Mouse (Mus musculus): ENCODE results near the gene Pnpla2. TPM values are rescaled to one million over a fixed set of nuclear protein-coding genes. Genes with fewer than 3 reads are reported as not detected.

Pnpla2 gene
- polyA plus RNA-seq, 1 experiment from 2014 or later = 28.3 TPM

DNA sequence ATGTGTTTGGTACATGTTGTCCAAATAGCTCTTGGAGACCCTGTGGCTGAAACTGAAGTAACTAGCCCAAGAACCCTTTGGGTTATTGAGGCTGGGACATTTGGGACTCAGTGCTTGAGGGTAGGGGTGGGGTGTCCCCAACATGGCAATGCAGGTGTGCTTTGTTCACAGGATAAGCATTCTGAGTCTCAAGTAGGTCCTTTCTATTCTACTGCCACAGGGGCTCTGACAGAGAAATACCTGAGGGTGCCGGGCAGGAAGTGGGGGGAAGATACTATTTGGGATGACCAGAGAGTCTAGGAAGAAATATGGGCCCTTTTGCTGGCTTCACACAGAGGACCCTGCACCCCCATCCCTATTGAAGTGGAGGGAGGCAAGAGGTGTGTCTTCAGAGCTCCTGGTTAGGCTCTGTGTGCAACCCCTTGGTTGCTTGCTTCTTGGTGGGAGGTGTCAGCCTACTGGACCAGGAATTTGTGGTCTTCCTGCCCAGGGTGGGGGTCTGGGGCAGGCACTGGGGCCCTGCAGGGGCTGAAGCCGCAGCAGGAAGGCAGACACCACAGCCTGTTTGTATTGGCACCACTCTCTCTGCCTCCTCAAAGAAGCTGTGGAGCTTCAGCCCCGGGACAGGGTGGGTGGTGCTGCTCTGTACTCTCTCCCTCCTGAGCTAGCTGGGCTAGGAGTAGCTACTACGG lies 22.7 kb downstream of the Pnpla2 start:
- Histone ChIP-seq H3K27me3 (ENCODE audit: insufficient read depth, poor library complexity, severe bottlenecking) (peaks cover 4% of the 10 kb centered on the region), H3K36me3 (peaks cover 2% of the 10 kb centered on the region), H3K27ac (peak overlapping the region; percentile 99), H3K9me3 (no peaks in the 10 kb centered on the region), H3K4me3 (peak overlapping the region; percentile 92), H3K4me1 (peaks cover 71% of the 10 kb centered on the region)
- 50% methylated on average over 4 of the region's 4 CpGs for WGBS
- DNase-seq (ENCODE audit: low spot score) = no peak

DNA sequence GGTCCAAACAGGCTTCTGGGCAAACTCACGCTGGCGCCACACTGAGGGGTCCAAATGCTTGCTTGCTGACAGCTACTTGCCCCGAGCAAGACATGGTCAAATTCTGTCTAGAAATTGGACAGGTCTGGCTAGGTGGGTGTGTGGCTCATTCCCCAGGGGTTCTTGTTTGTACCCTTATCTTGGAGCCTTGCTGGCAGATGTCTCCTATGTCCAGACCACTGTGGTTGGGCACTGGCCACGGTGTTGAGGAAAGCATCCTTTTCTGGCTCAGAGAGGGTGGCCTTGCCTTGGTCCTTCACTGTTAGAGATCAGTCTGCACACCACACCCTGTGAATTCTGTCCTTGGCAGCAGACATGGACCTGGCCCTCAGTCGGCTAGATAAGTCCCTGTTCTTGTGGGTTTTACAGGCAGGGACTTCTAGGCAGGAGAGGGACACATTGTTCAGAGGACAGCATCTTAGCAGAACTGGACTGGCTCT lies 23.3 kb downstream of the Pnpla2 start:
- Histone ChIP-seq H3K4me1 (peaks cover 72% of the 10 kb centered on the region), H3K27ac (peak overlapping the region; percentile 99), H3K9me3 (no peaks in the 10 kb centered on the region), H3K36me3 (no peaks in the 10 kb centered on the region), H3K27me3 (ENCODE audit: insufficient read depth, poor library complexity, severe bottlenecking) (peaks cover 10% of the 10 kb centered on the region), H3K4me3 (peak overlapping the region; percentile 92; the same call in 1 of the 2 replicates)
- 62% methylated on average over 5 of the region's 5 CpGs for WGBS
- DNase-seq (ENCODE audit: low spot score) = no peak

DNA sequence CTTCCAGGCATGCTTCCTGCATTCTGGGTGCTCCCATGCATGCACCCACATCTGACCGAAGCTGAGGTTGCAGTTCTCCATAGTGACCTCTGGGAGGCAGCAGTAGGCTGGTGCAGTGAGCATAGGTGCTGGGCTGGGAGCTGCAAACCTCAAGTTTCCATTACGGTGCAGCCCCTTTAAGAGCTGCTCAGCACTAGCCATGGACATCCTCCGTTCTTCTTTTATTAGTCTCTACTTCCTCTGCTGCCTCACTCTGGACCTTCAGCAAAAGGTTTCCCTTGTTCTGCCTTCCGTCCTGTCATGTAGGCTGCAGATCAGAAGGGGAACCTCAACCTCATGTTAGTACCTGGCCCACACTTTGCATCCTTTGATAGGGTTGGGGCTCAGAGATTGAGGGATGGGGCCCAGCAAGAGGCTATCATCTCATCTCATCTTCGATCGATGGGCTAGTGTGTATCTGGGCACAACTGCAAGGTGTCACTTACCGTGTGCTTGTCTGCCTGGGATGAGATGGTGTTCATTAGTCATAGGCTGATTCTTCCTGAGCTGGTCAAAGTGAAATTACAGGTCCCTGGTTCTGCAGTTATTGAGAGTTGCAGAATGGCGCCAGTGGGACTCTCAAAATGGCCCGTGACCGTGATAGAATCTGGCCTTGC lies 26.0 kb downstream of the Pnpla2 start:
- DNase-seq (ENCODE audit: low spot score) = peak; percentile 87
- 12% methylated on average over 10 of the region's 10 CpGs for WGBS
- Histone ChIP-seq H3K9me3 (no peaks in the 10 kb centered on the region), H3K27ac (no peak overlapping the region), H3K27me3 (ENCODE audit: insufficient read depth, poor library complexity, severe bottlenecking) (peaks cover 15% of the 10 kb centered on the region), H3K4me3 (peak overlapping the region; percentile 73), H3K4me1 (peaks cover 57% of the 10 kb centered on the region), H3K36me3 (no peaks in the 10 kb centered on the region)

DNA sequence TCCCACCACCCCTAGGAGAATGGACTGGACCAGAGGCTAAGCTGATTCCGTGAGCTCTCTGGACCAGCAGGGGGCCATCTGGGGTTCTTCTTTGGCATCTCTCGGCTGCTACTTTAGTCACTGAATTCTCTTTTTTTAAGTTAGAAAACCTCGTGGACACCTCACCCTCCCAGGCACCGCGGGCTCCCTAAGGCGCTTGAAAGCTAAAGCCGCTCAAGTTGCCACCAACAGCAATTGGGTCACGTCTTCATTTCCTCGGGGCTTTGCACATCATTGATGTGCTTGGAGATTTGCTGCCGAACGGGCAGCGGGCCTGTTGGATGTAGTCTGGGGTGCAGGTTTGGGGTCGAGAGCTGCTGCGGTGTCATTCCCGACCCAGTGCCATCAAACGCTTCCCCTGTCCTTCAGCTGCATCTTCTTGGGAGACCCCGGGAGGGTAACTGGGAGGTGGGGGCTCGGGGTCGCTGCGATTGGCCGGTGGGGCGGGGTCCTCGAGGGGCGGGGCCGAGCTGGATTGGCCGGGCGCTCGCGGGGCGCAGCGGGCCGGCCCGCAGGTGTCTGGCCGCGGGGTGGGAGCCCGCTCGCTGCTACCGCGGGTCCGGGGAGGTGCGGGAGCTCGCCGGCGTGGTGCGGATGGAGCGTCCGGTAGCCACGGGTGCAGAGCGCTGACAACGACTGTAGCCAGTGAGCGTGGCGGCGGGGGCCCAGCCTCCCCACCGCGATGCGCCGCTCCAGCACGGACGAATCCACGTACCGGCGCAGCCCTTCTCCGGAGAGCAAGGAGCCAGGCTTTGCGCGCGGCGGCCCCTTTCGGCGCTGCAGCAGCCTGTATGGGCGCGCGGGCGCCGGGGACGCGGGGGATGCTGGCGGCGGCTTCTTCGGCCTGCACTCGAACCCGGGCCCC lies 26.8 kb downstream of the Pnpla2 start:
- Histone ChIP-seq H3K27me3 (ENCODE audit: insufficient read depth, poor library complexity, severe bottlenecking) (peaks cover 15% of the 10 kb centered on the region), H3K4me3 (peak overlapping the region; percentile 73), H3K36me3 (peaks cover 4% of the 10 kb centered on the region; the same call in 1 of the 2 replicates), H3K4me1 (peaks cover 49% of the 10 kb centered on the region), H3K9me3 (no peaks in the 10 kb centered on the region), H3K27ac (peak overlapping the region; percentile 75)
- DNase-seq (ENCODE audit: low spot score) = no peak
- WGBS = 2% methylated on average over 81 of the region's 81 CpGs

DNA sequence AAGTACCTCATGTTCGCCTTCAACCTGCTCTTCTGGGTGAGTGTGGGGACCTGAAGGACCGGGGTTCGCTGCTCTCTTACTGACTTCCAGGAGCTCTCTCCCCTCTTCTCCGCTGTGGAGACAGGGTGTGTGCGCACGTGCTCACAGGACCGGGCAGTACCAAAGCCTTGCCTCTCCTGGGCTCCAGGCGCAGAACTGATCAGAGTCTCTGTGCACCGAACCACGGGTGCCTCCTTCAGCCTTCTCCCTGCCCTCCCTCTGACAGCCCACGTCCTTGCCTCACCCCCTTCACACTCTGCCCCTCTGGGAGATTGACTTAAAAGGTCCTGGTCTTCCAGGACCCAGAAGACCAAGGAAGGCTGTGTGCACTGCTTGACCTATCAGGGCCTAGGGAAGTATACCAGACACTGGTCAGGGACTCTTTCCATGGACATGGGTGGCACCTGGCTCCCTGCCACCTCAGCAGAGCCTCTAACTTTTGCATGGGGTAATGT lies 27.6 kb downstream of the Pnpla2 start:
- DNase-seq (ENCODE audit: low spot score) = no peak
- peaks cover 15% of the 10 kb centered on the region for H3K27me3 ChIP-seq (ENCODE audit: insufficient read depth, poor library complexity, severe bottlenecking)
- H3K4me3 ChIP-seq = peak overlapping the region; percentile 73
- H3K36me3 ChIP-seq = peaks cover 10% of the 10 kb centered on the region; the same call in 1 of the 2 replicates
- WGBS = 13% methylated on average over 11 of the region's 11 CpGs
- peak overlapping the region; percentile 75; the same call in 1 of the 2 replicates for H3K27ac ChIP-seq
- no peaks in the 10 kb centered on the region for H3K9me3 ChIP-seq
- peaks cover 41% of the 10 kb centered on the region for H3K4me1 ChIP-seq

DNA sequence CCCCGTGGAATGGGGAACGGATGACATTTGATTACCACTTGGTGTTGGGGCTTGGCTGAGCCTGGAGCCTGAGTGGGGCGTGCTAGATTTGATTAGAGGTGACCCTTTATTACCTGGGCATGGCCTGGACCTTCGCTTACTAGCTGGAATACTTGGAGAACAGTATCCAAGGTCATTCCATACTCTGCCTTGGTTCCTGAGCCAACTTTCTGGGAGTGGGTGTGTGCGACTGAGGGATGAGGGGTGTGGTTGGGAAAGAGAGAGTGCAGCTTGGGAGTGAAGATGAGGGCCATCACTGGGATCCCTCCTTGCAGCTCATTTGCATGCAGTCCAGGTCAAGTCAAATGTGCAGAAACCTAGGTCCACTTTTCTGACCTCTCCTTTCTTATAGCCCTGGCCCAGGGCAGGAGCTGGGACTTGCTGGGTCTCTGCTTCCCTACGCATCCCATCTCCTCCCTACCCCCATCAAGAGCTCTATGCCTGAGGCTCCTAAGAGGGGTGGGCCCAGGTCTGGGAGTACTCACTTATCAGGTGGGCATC lies 28.2 kb downstream of the Pnpla2 start:
- H3K36me3 ChIP-seq = peaks cover 10% of the 10 kb centered on the region; the same call in 1 of the 2 replicates
- no peaks in the 10 kb centered on the region for H3K9me3 ChIP-seq
- no peak overlapping the region for H3K4me3 ChIP-seq
- H3K27me3 ChIP-seq (ENCODE audit: insufficient read depth, poor library complexity, severe bottlenecking) = peaks cover 15% of the 10 kb centered on the region
- WGBS = 82% methylated on average over 6 of the region's 6 CpGs
- no peak for DNase-seq (ENCODE audit: low spot score)
- H3K4me1 ChIP-seq = peaks cover 35% of the 10 kb centered on the region
- no peak overlapping the region for H3K27ac ChIP-seq

DNA sequence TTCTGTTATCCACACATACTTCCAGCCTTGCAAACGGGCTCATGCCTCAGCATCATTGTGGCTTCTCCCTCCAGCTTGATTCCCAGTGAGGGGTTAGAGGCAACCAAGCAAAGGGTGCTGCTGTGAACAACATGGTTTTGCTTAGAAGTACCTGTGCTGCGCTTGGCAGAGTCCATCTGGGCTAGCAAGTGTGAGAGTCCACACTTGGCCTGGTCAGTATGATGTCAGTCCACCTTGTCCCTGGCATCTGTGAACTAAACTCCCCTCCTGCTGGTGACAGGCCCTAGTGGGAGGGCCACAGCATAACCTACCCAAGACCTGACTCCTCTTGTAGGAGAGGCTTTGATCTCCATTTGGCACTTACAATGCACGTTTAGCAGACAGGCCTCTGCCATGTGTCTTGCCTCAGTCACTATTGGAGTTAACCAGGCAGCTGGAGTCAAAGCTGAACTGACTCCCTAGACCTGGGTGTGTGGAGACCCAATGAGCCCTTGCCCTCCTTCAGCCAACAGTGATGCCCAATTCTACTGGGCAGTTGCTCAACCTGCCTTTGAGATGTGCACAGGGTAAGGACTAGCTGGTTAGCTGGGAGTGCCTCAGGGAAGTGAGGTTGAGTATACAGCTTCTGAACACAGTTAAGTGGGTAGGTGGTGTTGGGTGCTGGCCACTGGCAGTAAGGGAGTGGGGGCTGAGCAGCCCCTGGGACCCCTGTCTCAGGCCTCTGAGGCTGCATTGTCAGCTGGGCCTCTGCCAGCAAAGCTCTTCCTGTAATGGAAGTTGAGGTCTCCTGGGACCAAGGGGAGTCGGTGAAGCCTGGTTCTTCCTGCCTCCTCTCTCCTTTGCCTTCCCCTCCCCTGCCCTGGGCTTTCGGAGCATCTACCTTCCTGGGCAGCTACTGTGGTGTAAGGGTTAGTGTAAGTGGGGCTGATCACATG lies 29.5 kb downstream of the Pnpla2 start:
- DNase-seq (ENCODE audit: low spot score) = no peak
- peaks cover 31% of the 10 kb centered on the region for H3K4me1 ChIP-seq

DNA sequence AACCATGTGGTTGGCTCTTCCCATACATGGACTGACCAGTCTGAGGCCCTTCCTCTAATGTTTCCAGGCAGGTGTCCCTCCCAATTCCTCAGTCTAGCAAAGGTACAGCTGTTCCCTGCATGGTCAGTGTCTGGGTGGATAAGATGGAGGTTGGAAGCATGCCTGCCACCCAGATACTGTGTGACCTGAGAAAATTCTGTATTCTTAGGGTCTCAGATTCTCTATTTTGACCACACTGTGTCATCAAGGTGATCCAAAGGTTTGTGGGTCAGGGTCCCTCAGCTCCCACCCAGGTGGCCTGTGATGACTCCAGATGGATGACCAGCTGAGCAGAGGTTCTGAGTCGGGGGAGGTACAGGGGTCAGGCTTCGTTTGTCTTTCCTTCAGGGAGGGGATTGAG lies 30.2 kb downstream of the Pnpla2 start:
- peaks cover 15% of the 10 kb centered on the region for H3K27me3 ChIP-seq (ENCODE audit: insufficient read depth, poor library complexity, severe bottlenecking)
- peaks cover 31% of the 10 kb centered on the region for H3K4me1 ChIP-seq
- H3K36me3 ChIP-seq = peaks cover 10% of the 10 kb centered on the region; the same call in 1 of the 2 replicates
- H3K4me3 ChIP-seq = no peak overlapping the region
- WGBS = 88% methylated on average over 2 of the region's 2 CpGs
- no peaks in the 10 kb centered on the region for H3K9me3 ChIP-seq
- no peak for DNase-seq (ENCODE audit: low spot score)
- H3K27ac ChIP-seq = no peak overlapping the region

More for the DNA sequence above, 29.5 kb downstream of the Pnpla2 start:
- Histone ChIP-seq H3K9me3 (no peaks in the 10 kb centered on the region), H3K4me3 (no peak overlapping the region), H3K27ac (no peak overlapping the region), H3K27me3 (ENCODE audit: insufficient read depth, poor library complexity, severe bottlenecking) (peaks cover 15% of the 10 kb centered on the region), H3K36me3 (peaks cover 10% of the 10 kb centered on the region; the same call in 1 of the 2 replicates)
- 70% methylated on average over 5 of the region's 5 CpGs for WGBS

DNA sequence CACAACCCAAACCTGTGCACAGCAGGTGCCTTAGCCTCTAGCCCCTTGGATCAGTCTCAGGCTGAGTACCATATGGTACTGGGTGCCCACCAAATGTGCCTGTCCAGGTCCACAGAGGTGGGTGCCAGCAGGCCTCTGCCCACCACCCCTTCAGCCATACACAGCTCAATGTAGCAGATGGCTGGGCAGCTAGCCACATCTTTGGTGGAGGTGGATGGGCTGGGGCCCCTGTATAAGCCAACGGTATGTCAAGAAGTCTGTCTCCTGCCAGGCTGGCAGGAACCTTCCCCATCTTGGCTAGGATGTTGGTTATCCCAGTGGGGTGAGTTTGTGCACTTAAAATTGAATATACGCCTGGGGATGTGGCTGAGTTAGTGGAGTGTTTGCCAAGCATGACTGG lies 30.6 kb downstream of the Pnpla2 start:
- H3K36me3 ChIP-seq = peaks cover 10% of the 10 kb centered on the region; the same call in 1 of the 2 replicates
- H3K4me3 ChIP-seq = no peak overlapping the region
- peaks cover 28% of the 10 kb centered on the region for H3K4me1 ChIP-seq
- 87% methylated on average over 2 of the region's 2 CpGs for WGBS
- H3K27me3 ChIP-seq (ENCODE audit: insufficient read depth, poor library complexity, severe bottlenecking) = peaks cover 15% of the 10 kb centered on the region
- no peak for DNase-seq (ENCODE audit: low spot score)
- H3K9me3 ChIP-seq = no peaks in the 10 kb centered on the region
- H3K27ac ChIP-seq = no peak overlapping the region

DNA sequence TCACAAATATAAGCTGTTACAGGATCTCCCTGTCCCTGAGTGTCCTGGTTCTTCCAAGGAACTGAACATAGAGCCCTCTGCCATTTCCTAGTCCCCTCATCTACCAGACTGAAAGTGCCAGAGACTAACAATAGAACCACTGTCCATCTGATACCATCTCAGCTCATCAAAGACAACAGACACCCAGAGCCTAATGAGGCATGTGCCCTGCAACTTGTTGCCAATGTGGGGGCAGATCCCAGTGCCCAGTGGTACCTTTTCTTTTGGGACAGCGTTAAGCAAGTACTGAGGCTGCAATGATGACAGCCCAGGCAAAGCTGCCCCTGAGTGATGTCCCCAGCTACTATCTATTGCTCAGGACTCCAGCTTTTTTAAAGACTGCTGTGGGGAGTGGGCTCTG lies 31.2 kb downstream of the Pnpla2 start:
- Histone ChIP-seq H3K27ac (no peak overlapping the region), H3K4me3 (no peak overlapping the region), H3K9me3 (no peaks in the 10 kb centered on the region), H3K4me1 (peaks cover 22% of the 10 kb centered on the region), H3K27me3 (ENCODE audit: insufficient read depth, poor library complexity, severe bottlenecking) (peaks cover 15% of the 10 kb centered on the region), H3K36me3 (peaks cover 15% of the 10 kb centered on the region; the same call in 1 of the 2 replicates)
- WGBS = 92% methylated on average over 1 of the region's 1 CpGs
- no peak for DNase-seq (ENCODE audit: low spot score)

DNA sequence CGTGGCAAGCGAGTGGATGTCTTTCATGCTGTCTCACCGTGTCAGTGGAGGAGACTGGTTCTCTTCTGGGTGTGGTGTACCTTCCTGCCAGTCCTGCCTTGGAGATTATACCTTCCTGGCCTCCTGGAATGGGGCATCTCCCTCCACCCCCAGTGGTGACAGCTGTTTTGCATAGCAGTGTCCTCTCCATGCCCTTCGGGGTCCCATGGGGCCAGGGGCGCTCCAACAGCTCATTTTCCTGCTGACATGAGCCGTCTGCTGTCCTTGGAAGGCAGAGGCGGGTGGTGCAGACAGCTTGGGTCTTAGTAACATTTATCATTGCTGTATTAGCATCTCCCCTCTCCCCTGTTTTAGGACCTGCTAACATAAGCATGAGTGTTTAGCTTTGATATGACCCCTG lies 32.1 kb downstream of the Pnpla2 start:
- no peak overlapping the region for H3K4me3 ChIP-seq
- WGBS = 71% methylated on average over 7 of the region's 7 CpGs
- H3K9me3 ChIP-seq = no peaks in the 10 kb centered on the region
- H3K27me3 ChIP-seq (ENCODE audit: insufficient read depth, poor library complexity, severe bottlenecking) = peaks cover 15% of the 10 kb centered on the region
- peaks cover 13% of the 10 kb centered on the region for H3K4me1 ChIP-seq
- H3K36me3 ChIP-seq = peaks cover 23% of the 10 kb centered on the region; the same call in 1 of the 2 replicates
- H3K27ac ChIP-seq = no peak overlapping the region
- no peak for DNase-seq (ENCODE audit: low spot score)

Data from heart, embryonic 10.5 days (tissue).